Mouse (Mus musculus) limb, embryonic 15.5 days (tissue): ENCODE results near the gene Ptger1. TPM values are rescaled to one million over a fixed set of nuclear protein-coding genes. Genes with fewer than 3 reads are reported as not detected.

Source experiments
- ATAC-seq: fragments of 200-750 bp; cut with Nextera tagmentation; 2 replicates; pipeline ENCODE4 v1.8.0; 2017; ENCODE audit warnings: low read depth, moderate TSS enrichment; ENCODE audit not compliant: insufficient number of reproducible peaks, low FRiP score, low TSS enrichment
- H3K27ac ChIP-seq: fragments of 300-500 bp; sonication (generic); 2 replicates; pipeline ENCODE4 v1.5.1; 2015; ENCODE audit warnings: moderate library complexity, mild to moderate bottlenecking, inconsistent platforms
- H3K27me3 ChIP-seq: fragments of 300-500 bp; sonication (generic); 2 replicates; pipeline ENCODE4 v1.6.1; 2015; ENCODE audit warnings: inconsistent platforms
- H3K36me3 ChIP-seq: fragments of 300-500 bp; sonication (generic); 2 replicates; pipeline ENCODE4 v1.6.1; 2015; ENCODE audit warnings: inconsistent platforms
- H3K4me1 ChIP-seq: fragments of 300-500 bp; sonication (generic); 2 replicates; pipeline ENCODE4 v1.6.1; 2015; ENCODE audit warnings: inconsistent platforms
- H3K4me2 ChIP-seq: fragments of 300-500 bp; sonication (generic); 2 replicates; pipeline ENCODE4 v1.6.1; 2015; ENCODE audit warnings: mild to moderate bottlenecking, inconsistent platforms
- H3K4me3 ChIP-seq: fragments of 300-500 bp; sonication (generic); 2 replicates; pipeline ENCODE4 v1.5.1; 2015; ENCODE audit warnings: mild to moderate bottlenecking, inconsistent platforms
- H3K9ac ChIP-seq: fragments of 300-500 bp; sonication (generic); 2 replicates; pipeline ENCODE4 v1.6.1; 2015; ENCODE audit warnings: inconsistent platforms
- H3K9me3 ChIP-seq: fragments of 300-500 bp; sonication (generic); 2 replicates; pipeline ENCODE4 v1.6.1; 2016; ENCODE audit warnings: inconsistent platforms
- WGBS: fragments of 180-500 bp; shearing (Covaris S2); methylation state at CpG from one replicate; pipeline ENCODE4 v1.1.7; 2015; 5-methylcytosine and 5-hydroxymethylcytosine counted together
- polyA plus RNA-seq: library from polyadenylated mRNA; unstranded; fragments of >200 nt; fragmentation: Nextera tagmentation; extraction: Ambion mirVana; gene quantifications from 2 replicates; pipeline ENCODE4 v1.2.1, GENCODE M21; 2015

Gene Ptger1
- polyA plus RNA-seq, 1 experiment from 2014 or later = 0.95 TPM

DNA sequence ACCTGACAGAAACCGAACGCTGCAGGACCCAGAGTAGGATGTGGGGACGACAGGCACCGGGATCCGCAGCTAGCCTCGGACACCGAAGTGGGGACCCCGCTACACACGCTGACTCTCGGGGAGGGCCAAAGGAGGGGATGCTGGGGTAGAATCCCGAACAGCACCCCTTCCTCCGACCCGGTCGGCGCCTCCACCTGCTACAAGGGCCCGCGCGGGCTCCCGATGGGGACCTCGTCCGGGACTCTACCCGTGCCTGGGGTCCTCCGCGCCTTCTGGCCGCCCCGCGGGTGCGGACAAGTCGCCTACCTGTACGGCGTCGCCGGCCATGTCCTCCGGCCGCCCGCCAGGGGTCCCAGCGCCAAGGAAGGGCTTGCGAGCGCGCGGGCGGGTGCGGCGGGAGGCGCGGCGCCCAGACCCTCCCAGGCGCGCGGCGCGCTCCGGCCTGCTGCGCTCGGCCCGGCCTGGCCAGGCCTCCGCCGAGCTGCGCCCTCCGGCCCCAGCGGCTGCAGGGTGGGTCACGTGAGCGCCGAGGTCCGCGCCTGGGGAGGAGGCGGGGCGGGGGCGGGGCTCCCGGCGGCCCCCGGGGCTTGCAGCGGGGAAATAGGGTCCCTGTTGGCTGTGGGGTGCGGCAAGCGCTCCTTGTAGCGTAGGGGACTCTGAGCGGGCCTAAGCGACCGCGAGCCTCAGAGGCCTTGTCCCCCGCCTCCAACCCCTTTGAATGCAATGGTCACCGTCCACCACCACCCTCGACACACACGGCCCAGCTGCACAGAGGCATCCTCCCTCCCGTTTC is 32.4 kb downstream of the Ptger1 start, which contains the start of gene Pkn1:
Gene Pkn1, minus strand, starts transcription at position 519 of the 793 bp plus-strand sequence.
- ATAC-seq = peak; percentile 82
- Histone ChIP-seq H3K27ac (peak within 1 kb of the TSS; percentile 80), H3K36me3 (no peaks in the 10 kb centered on the region), H3K9ac (peak within 1 kb of the TSS; percentile 91), H3K4me2 (peak within 1 kb of the TSS; percentile 90), H3K4me3 (peak within 1 kb of the TSS; percentile 89), H3K27me3 (no peaks in the 10 kb centered on the region), H3K4me1 (peaks cover 34% of the 10 kb centered on the region), H3K9me3 (no peaks in the 10 kb centered on the region)
- under 1% methylated on average over 77 of the region's 85 CpGs for WGBS

DNA sequence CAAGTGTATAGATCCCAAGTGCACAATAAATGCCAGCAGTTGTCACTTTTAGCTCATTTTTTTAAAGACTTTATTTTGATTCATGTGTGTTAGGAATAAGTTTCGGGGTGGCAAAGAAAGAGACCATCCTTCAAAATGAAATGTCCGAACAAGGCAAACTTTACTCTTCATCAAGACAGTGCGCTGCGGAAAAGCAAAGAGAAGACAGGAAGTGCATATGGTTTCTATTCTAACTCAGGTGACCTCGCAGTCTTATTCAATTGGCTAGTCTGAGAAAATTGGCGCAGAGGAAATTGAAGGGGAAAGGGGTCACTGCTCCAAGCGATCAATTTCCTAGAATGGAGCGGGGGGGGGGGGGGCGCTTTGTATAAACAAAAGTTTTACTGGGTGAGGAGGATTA is 33.1 kb downstream of the Ptger1 start:
- Histone ChIP-seq H3K9me3 (no peaks in the 10 kb centered on the region), H3K4me3 (peak overlapping the region; percentile 89), H3K27ac (peak overlapping the region; percentile 80), H3K36me3 (no peaks in the 10 kb centered on the region), H3K9ac (peak overlapping the region; percentile 91; the same call in 1 of the 2 replicates), H3K4me2 (peak overlapping the region; percentile 90), H3K4me1 (peaks cover 34% of the 10 kb centered on the region), H3K27me3 (no peaks in the 10 kb centered on the region)
- no peak for ATAC-seq
- WGBS = 15% methylated on average over 9 of the region's 9 CpGs

DNA sequence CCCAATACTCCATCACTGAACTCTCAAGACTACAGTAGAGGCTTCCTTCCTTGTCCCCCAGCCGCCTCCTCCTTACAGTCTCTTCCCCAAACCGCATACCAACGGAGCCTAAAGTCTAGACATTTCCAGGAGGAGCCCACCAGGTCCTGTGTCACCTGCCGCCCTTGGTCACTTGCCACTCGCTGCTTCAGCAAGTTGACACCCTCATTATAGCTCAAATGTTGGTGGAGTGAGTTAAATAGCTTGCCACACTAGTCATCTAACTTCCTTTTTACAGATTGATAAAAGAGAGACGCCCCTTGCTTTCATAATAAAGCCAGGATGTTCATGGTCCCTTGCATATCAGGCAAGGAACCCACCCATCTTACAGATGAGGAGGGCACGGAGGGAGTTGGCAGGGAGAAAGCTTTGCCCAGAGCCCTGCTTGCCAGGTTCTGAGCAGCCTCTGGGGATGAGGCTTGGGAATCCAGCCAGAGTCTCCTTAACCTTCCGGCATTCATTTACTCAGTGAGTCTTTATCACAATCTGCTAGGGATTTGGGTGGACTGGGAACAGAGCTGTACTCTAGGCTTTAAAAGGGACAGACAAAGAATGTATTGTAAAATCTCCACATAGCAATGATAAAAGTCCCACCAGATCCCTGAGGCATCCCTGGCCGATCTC is 34.1 kb downstream of the Ptger1 start:
- Histone ChIP-seq H3K4me2 (no peak overlapping the region), H3K27ac (no peak overlapping the region), H3K27me3 (no peaks in the 10 kb centered on the region), H3K4me3 (no peak overlapping the region), H3K36me3 (no peaks in the 10 kb centered on the region), H3K9ac (no peak overlapping the region), H3K9me3 (no peaks in the 10 kb centered on the region), H3K4me1 (peaks cover 34% of the 10 kb centered on the region)
- no peak for ATAC-seq
- WGBS = 77% methylated on average over 9 of the region's 9 CpGs

DNA sequence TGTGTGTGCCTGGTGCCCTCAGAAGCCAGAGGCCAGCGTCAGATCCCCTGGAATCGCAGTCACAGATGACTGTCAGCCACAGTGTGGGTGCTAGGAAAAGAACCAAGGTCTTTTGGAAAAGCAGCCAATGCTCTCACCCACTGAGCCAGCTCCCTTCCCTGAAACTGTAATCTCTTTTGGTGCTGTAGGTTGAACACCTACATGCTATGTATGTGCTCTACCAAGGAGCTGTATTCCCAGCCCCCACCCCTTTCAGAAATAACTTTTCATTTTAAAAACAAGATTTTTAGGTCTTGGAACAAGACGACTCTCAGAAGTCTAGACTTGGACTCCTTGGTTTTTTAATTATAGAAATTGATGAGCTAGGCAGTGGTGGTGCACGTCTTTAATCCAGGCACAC is 36.9 kb downstream of the Ptger1 start:
- Histone ChIP-seq H3K4me2 (no peak overlapping the region), H3K27me3 (no peaks in the 10 kb centered on the region), H3K36me3 (no peaks in the 10 kb centered on the region), H3K9ac (no peak overlapping the region), H3K27ac (no peak overlapping the region), H3K9me3 (no peaks in the 10 kb centered on the region), H3K4me1 (peaks cover 13% of the 10 kb centered on the region), H3K4me3 (no peak overlapping the region)
- ATAC-seq = no peak
- 81% methylated on average over 4 of the region's 4 CpGs for WGBS

DNA sequence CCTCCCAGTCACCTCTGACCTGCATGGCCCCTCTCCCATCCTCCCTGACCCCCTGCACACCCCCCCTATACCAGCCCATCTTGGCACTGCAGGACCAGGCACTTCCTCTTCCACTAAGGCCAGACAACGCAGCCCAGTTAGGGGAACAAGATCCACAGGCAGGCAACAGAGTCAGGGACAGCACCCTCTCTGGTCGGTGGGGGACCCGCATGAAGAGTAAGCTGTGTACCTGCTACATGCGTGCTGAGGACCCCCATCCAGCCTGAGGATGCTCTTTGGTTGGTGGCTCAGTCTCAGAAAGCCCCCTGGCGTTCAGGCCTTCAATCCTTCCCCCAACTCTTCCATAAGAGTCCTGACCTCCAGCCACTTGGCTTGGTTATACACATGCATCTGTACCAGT is 39.9 kb downstream of the Ptger1 start:
- Histone ChIP-seq H3K27ac (no peak overlapping the region), H3K27me3 (no peaks in the 10 kb centered on the region)
- 60% methylated on average over 5 of the region's 5 CpGs for WGBS

DNA sequence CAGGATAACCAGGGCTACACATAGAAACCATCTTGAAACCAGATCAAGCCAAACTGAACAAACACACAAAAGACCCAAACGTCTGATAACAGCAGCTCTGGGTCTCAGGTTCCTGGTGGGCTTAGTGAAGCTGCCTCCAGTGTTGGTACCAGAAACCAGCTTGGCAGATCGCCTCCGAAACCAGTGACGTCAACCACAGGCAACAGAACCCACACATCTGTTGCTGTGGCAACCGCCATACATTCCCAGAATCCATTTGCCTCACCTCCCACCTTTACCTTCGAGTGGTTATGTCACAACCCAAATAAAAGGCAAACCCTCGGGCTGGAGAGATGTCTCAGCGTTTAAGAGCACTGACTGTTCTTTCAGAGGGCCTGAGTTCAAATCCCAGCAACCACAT is 41.1 kb downstream of the Ptger1 start:
- Histone ChIP-seq H3K27me3 (no peaks in the 10 kb centered on the region), H3K36me3 (no peaks in the 10 kb centered on the region), H3K4me3 (no peak overlapping the region), H3K9ac (no peak overlapping the region), H3K27ac (no peak overlapping the region), H3K9me3 (no peaks in the 10 kb centered on the region), H3K4me1 (no peaks in the 10 kb centered on the region), H3K4me2 (no peak overlapping the region)
- 70% methylated on average over 8 of the region's 8 CpGs for WGBS
- ATAC-seq = no peak

More for the DNA sequence above, 39.9 kb downstream of the Ptger1 start:
- H3K4me1 ChIP-seq = no peaks in the 10 kb centered on the region
- no peaks in the 10 kb centered on the region for H3K9me3 ChIP-seq
- no peak overlapping the region for H3K4me2 ChIP-seq
- no peak overlapping the region for H3K9ac ChIP-seq
- H3K4me3 ChIP-seq = no peak overlapping the region
- no peak for ATAC-seq
- no peaks in the 10 kb centered on the region for H3K36me3 ChIP-seq

DNA sequence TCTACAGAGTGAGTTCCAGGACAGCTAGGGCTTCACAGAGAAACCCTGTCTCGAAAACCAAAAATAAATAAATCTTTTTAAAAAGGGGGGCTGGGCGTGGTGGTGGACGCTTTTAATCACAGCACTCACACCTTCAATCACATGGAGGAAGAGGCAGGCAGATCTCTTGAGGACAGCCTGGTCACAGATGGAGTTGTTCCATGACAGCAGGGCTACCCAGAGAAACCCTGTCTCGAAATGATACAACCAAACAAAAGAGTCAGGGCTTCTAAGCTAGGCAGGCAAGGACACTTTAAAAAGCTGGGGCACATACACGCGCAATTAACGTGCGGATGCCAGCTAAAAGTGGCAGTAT is 48.2 kb downstream of the Ptger1 start:
- Histone ChIP-seq H3K4me1 (peaks cover 19% of the 10 kb centered on the region), H3K9ac (no peak overlapping the region), H3K4me3 (peak overlapping the region; percentile 90), H3K4me2 (peak overlapping the region; percentile 55), H3K9me3 (no peaks in the 10 kb centered on the region), H3K27me3 (no peaks in the 10 kb centered on the region), H3K27ac (no peak overlapping the region), H3K36me3 (peaks cover 10% of the 10 kb centered on the region)
- ATAC-seq = no peak
- WGBS = 18% methylated on average over 8 of the region's 8 CpGs

DNA sequence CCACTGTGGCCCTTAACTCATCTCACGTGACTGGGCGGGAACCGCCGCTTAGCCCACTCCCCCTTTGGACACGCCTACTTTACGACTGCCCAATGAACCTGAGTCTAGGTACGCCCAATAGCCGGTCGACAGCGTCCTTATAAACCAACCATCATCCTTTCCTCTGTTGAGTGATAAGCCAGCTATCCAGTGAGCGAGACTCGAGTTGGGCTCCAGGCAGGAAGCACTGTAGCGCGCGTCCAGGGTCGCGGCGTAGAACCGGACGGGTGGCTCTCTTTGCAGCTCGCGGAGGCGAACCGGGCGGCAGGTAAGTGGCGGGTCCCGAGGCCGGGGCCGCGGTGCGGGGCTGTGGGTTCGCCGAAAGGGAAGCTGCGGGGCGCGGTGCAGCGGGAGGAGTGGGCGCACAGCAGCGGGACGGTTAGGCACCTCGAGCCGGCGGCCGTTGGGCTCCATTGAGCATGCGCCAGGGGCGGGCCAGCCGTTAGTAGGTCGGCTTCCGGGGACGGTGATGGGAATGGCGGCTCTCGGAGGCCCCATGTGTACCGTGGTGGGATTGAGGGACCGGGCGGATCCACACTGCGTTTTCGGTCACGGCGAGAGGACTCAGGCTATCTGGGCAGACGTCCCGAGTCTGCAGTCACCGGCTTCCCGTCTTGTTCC is 48.7 kb downstream of the Ptger1 start, which contains the start of gene Ddx39:
Gene Ddx39, plus strand, starts transcription at position 147 of the 660 bp plus-strand sequence.
- H3K4me2 ChIP-seq = peak within 1 kb of the TSS; percentile 70
- H3K9me3 ChIP-seq = no peaks in the 10 kb centered on the region
- peak within 1 kb of the TSS; percentile 91 for H3K27ac ChIP-seq
- H3K4me1 ChIP-seq = peaks cover 19% of the 10 kb centered on the region
- peak within 1 kb of the TSS; percentile 90 for H3K4me3 ChIP-seq
- under 1% methylated on average over 63 of the region's 63 CpGs for WGBS
- peak within 1 kb of the TSS; percentile 76 for H3K9ac ChIP-seq
- H3K27me3 ChIP-seq = no peaks in the 10 kb centered on the region
- ATAC-seq = peak; percentile 99
- H3K36me3 ChIP-seq = peaks cover 15% of the 10 kb centered on the region

DNA sequence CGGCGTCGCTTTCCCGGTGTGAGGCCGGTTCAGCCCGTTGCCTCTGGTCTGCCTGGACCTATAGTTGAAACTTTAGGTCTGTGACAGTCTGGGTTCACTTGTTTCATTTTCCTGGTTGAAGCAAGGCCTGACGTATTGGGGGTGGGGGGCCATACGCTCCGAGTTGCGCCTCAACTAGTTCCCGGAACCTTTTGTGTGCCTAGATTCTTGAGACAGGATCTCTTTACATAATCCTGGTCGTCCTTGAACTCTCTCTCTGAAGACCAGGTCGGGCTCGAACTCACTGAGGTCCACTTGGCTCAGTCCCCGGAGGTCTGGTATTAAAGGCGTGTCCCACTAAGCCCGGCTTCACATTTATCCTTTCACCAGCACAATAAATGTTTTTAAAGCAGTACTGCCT is 49.3 kb downstream of the Ptger1 start:
- Histone ChIP-seq H3K4me1 (peaks cover 19% of the 10 kb centered on the region), H3K27ac (peak overlapping the region; percentile 91), H3K9me3 (no peaks in the 10 kb centered on the region), H3K4me3 (peak overlapping the region; percentile 90), H3K9ac (peak overlapping the region; percentile 76), H3K4me2 (peak overlapping the region; percentile 70), H3K36me3 (peaks cover 21% of the 10 kb centered on the region), H3K27me3 (no peaks in the 10 kb centered on the region)
- no peak for ATAC-seq
- 1% methylated on average over 17 of the region's 17 CpGs for WGBS

DNA sequence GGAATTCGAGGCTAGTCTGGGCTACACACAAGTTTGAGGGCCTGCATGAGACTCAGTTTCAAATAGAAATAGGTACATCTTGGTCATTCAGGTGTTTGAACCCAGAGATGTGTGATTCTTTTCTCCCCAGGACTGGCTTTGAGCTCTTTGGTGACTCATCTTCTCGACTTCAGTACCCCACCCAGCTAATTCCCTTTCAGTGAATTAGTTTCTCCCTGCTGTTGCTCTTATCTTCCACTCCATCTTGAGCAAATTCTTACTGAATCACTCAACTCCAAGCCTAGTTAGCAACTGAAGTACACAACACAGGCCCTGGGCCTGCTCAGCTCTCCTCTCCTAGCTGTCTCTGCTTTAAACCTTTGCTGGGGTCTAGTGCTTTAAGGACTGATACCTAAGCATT is 50.1 kb downstream of the Ptger1 start:
- 0 out of 2 replicates have a peak overlapping the region, but pooled peaks have one; percentile 10 for H3K9ac ChIP-seq
- peak overlapping the region; percentile 39; the same call in 1 of the 2 replicates for H3K27ac ChIP-seq
- H3K4me1 ChIP-seq = peaks cover 19% of the 10 kb centered on the region
- 58% methylated on average over 2 of the region's 2 CpGs for WGBS
- peaks cover 29% of the 10 kb centered on the region for H3K36me3 ChIP-seq
- ATAC-seq = no peak
- H3K4me3 ChIP-seq = peak overlapping the region; percentile 90
- H3K9me3 ChIP-seq = no peaks in the 10 kb centered on the region
- no peaks in the 10 kb centered on the region for H3K27me3 ChIP-seq
- H3K4me2 ChIP-seq = peak overlapping the region; percentile 70

DNA sequence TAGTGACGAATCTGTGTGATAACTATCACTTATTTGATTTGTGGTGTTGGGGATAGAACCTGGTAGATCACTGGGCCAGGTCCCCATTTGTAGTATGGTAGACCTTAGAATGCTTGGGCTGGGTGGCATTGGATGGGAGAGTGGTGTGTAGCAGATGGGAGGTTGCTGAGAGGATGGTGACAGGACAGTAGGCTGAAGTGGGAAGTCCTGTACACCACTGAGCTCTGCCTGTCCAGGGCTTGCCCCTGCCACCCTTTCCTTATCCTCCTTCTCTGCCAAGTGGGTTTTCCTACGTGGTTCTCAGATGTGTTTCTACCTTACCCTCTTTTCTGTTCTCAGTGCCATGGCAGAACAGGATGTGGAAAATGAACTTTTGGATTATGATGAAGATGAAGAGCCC is 52.6 kb downstream of the Ptger1 start:
- Histone ChIP-seq H3K9ac (no peak overlapping the region), H3K4me3 (no peak overlapping the region), H3K4me2 (no peak overlapping the region), H3K27ac (no peak overlapping the region), H3K4me1 (peaks cover 19% of the 10 kb centered on the region), H3K27me3 (no peaks in the 10 kb centered on the region), H3K9me3 (no peaks in the 10 kb centered on the region), H3K36me3 (peaks cover 54% of the 10 kb centered on the region)
- no peak for ATAC-seq
- WGBS = 84% methylated on average over 2 of the region's 2 CpGs

DNA sequence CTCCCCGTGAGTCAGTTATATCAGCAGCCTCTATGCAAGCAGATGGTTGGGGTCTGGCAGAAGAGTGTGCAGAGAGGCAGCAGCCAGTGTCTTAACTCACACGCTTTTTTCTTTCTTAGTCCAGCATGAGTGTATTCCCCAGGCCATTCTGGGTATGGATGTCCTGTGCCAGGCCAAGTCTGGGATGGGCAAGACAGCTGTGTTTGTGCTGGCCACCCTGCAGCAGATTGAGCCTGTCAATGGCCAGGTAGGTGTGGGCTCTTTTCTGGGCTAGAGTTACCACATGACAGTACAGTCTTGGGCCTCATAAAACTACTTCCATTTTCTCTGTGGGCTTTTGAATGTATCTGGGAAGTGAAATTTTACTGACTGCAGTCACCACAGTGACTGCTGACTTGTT is 53.2 kb downstream of the Ptger1 start:
- H3K4me1 ChIP-seq = peaks cover 18% of the 10 kb centered on the region
- no peak overlapping the region for H3K4me2 ChIP-seq
- WGBS = 85% methylated on average over 2 of the region's 2 CpGs
- 0 out of 2 replicates have a peak overlapping the region, but pooled peaks have one; percentile 10 for H3K9ac ChIP-seq
- no peak for ATAC-seq
- H3K36me3 ChIP-seq = peaks cover 60% of the 10 kb centered on the region
- H3K4me3 ChIP-seq = no peak overlapping the region
- no peak overlapping the region for H3K27ac ChIP-seq
- H3K27me3 ChIP-seq = no peaks in the 10 kb centered on the region
- no peaks in the 10 kb centered on the region for H3K9me3 ChIP-seq
